Mouse (Mus musculus) macrophage (primary cell): ENCODE results near the gene Gm10401. TPM values are rescaled to one million over a fixed set of nuclear protein-coding genes. Genes with fewer than 3 reads are reported as not detected.

Experiments
- H3K27ac ChIP-seq: fragments of 350-480 bp; formaldehyde crosslinking; 2 replicates; pipeline ENCODE4 v1.9.0; 2021
- H3K36me3 ChIP-seq: fragments of 350-480 bp; formaldehyde crosslinking; 2 replicates; pipeline ENCODE4 v1.9.0; 2021; ENCODE audit errors: inconsistent target
- H3K4me3 ChIP-seq: fragments of 350-480 bp; formaldehyde crosslinking; 2 replicates; pipeline ENCODE4 v1.9.0; 2021; ENCODE audit errors: inconsistent target
- H3K79me2 ChIP-seq: fragments of 350-480 bp; formaldehyde crosslinking; 2 replicates; pipeline ENCODE4 v1.9.0; 2021; ENCODE audit errors: inconsistent target
- WGBS: methylation state at CpG from one replicate; pipeline ENCODE4 v1.1.7; 2026; ENCODE audit warnings: inconsistent platforms; ENCODE audit not compliant: missing documents; 5-methylcytosine and 5-hydroxymethylcytosine counted together
- polyA plus RNA-seq: library from polyadenylated mRNA; stranded (reverse); fragments of 250-400 nt; gene quantifications from 3 replicates; pipeline ENCODE4 v1.2.4, GENCODE M21; 2018; ENCODE audit warnings: inconsistent platforms
- total RNA-seq, 78 experiments: library from RNA; depleted of rRNA; stranded (reverse); fragments of 250-400 nt; gene quantifications; 1 replicate in 9 of 78; 2 replicates in 24 of 78; 3 replicates in 43 of 78; 4 replicates in 2 of 78; pipeline ENCODE4 v1.2.4; 2018; ENCODE audit warnings: inconsistent platforms in 56 of 78

Gm10401 gene
- not detected for total RNA-seq (2018; cell fraction: chromatin; rRNA removed)
- not detected for total RNA-seq (2018; cell fraction: cytosol; rRNA removed)
- not detected for total RNA-seq (2018; cell fraction: nucleus; rRNA removed)
- 1.4 TPM in 1 of 3 replicates, not detected in the others for polyA plus RNA-seq

DNA sequence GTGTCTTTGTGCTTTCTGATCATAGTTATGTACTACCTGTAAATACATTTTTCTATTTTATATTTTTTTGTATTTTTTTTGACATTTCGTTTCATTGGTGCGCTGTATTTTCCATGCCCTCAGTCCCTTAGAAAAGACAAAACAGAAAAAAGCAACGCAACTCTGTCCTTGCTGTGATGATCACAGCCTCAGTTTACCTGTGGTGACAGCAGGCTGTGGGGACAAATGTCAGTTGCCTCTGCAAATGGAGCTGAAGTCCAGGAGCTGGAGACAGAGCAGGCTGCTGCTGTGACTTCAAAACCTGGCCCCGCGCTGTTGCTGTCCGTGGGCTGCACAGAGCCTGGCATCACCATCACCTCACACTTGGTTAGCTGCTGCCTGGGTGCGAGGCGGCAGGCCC lies at the start of gene Gm10401:
Gene Gm10401, minus strand, starts transcription at position 101 of the 400 bp plus-strand sequence.
- Histone ChIP-seq H3K36me3 (peaks cover 53% of the 10 kb centered on the region), H3K27ac (no peak within 1 kb of the TSS), H3K79me2 (no peaks in the 10 kb centered on the region; the same call in 1 of the 2 replicates), H3K4me3 (no peak within 1 kb of the TSS)
- WGBS, result 92% methylated on average over 8 of the region's 8 CpGs

DNA sequence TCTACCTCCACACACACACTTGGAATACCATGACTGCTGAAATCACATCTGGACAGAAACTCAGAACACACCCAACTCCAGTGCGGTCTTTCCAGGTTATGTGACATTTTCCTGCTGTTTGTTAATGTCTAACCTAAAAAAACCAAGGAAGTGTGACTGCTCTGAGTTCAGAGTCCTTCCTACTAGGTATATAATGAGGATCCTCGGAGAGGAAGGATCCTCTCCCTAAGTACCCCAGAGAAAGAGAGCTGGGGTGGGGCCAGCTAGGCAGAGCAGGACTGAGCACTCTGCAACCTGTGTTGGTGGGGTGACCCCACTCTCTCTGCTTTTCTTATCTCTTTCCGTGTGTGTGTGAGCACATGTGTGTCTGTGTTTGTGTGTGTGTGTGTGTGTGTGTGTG lies 49.3 kb upstream of the Gm10401 start:
- H3K36me3 ChIP-seq, result peaks cover 41% of the 10 kb centered on the region
- 88% methylated on average over 3 of the region's 3 CpGs for WGBS
- no peak overlapping the region for H3K27ac ChIP-seq
- H3K4me3 ChIP-seq, result no peak overlapping the region
- H3K79me2 ChIP-seq, result peaks cover 17% of the 10 kb centered on the region

DNA sequence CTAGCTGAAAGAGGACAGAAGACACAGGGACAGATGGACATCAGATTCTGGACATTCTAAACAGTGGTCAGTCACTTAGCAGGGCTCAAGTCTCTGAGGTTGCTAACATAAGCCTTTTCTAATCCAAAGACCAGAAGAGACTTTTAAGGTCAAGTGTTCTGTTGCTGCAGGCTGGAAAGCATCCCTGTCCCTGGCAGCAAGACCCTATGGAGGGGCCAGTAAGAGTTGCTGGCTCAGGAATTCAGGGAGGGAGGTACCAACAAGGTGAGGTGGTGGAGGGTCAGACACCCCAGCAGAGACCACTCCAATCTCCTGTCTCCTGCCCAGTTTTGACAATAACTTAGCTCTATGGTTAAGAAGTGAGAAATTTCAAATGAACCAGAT lies 48.6 kb upstream of the Gm10401 start:
- Histone ChIP-seq H3K79me2 (peaks cover 11% of the 10 kb centered on the region), H3K27ac (no peak overlapping the region), H3K36me3 (peaks cover 41% of the 10 kb centered on the region), H3K4me3 (no peak overlapping the region)

DNA sequence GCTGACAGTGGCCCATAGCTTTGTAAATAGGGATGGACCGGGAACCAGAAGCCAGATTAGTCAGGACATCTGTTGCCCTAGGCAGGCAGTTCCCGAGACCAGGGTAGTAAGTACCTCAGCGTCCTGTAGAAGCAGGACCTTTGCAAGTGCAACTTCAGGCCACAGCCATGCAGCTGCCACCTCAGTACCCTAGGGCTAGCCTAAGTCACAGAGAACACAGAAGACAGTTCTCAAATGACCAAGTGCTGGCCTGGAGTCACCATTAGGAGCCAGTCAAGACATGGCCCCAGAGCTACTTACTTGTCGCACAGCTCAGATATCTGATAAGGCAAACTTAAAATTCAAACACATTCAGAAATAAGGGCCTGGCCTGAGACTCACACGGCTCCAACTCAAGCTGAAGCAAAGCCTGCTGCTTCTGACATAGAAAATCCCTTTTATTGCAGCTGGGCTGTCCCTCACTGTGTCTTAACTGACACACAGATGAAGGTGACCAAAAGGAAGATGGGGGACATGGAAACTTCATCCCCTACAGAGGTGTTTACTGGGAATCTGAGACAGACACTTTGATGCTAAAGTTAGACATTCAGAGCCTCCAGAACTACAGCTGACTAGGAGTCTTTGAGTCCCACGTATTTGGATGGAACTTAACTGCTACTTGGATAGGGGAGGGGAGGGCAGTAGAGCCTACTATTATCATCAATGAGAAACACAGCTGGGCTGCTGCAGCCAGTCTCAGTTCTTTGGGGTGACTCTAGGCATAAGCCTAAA lies 48.1 kb upstream of the Gm10401 start:
- WGBS, result 91% methylated on average over 6 of the region's 6 CpGs
- Histone ChIP-seq H3K4me3 (no peak overlapping the region), H3K36me3 (peaks cover 41% of the 10 kb centered on the region)

DNA sequence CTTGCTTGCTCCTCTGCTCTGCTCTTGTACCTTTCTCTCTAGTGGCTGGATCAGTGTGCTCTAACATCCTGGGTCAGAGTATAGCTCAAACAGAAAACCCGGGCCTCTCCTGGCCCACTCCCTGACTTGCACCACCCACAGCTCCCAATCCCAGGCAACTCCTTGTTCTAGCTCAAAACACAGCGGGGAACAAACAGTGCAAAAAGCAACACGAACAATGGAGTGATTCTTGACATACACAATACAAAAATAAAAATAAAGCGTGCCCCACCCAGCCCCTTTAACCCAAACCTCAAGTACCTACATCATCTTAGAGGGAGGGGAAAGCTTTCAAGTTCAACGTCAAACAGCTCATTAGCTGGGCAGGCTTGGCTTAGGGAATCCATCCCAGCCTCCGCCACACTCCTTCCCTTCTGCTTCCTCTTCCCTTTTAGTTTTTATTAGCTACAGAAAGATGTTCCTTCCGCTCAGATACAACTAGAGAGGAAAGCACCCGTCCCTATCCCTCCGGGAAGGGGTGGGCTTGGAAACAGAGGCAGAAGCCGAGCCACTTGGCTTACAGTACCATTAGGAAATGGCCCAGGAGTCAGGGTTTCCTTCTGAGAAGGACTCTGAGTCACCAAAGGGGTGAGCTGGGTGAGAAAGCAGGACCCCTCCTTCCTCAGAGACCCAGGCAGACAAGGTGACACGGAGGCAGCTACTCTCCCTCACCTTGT lies 47.3 kb upstream of the Gm10401 start:
- Histone ChIP-seq H3K36me3 (peaks cover 36% of the 10 kb centered on the region), H3K27ac (no peak overlapping the region), H3K79me2 (no peaks in the 10 kb centered on the region), H3K4me3 (no peak overlapping the region)
- WGBS, result 85% methylated on average over 11 of the region's 11 CpGs

More for the DNA sequence above, 48.1 kb upstream of the Gm10401 start:
- H3K79me2 ChIP-seq, result peaks cover 5% of the 10 kb centered on the region; the same call in 1 of the 2 replicates
- no peak overlapping the region for H3K27ac ChIP-seq

DNA sequence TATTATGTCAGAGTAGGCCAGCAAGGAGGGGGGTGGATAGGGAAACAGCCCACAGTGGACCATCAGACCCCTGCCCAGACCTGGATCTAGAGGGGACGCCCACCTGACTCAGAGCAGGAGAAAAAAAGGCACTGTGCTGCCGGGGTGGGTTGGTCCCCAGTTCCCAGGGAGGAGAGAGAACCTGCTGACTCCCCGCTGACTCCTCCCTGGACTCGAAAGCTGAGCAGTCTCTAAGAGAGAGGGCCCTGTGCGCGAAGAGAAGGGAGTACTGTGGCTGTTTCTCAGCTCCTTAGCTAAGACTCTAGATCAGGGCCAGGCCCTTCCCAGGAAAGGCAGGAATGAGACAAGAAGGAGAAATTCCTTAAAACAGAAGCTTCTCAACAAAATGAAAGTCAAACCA lies 46.4 kb upstream of the Gm10401 start:
- Histone ChIP-seq H3K4me3 (no peak overlapping the region), H3K79me2 (no peaks in the 10 kb centered on the region), H3K36me3 (peaks cover 26% of the 10 kb centered on the region), H3K27ac (no peak overlapping the region)
- WGBS, result 92% methylated on average over 6 of the region's 6 CpGs

DNA sequence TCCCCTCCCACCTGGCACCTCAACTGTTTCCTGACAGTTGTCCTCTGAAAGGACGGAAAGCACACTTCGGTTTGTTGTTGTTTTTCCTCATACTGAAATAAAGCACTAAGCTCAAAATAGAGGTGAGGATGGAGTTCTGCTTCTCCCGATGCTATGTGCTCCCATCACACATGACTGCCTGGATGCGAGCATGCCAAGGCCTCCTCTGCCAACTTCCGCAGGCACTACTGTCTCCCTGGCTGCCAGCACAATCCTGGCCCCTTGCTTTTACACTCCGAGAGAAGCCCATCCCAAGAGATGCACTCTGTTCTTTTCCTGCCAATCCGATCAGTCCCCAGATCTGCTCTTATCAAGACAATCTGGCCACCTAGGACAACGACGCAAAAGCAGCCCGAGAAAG lies 45.5 kb upstream of the Gm10401 start:
- Histone ChIP-seq H3K4me3 (no peak overlapping the region), H3K27ac (no peak overlapping the region), H3K36me3 (peaks cover 20% of the 10 kb centered on the region; the same call in 1 of the 2 replicates), H3K79me2 (no peaks in the 10 kb centered on the region)
- WGBS, result 84% methylated on average over 10 of the region's 10 CpGs

DNA sequence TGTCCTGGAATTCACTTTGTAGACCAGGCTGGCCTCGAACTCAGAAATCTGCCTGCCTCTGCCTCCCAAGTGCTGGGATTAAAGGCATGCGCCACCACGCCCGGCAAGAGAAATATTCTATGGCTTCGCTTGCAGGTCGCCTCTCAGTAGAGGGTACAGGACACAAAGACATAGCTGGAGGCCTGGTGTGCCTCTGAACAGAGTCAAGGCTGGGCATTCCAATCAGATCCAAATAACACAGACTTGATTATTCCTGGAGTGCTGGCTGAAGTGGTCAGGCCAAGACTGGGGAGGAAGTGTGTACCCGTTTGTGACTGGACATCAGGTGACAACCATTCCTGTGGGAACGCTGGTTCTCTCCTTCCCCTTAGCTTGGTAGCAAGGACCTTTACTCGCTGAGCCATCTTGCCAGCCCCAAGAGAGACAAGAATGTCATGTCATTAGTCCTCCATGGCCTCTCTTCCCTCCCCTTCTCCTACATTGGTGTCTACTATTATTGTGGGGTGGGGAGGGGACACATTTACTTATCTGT lies 44.1 kb upstream of the Gm10401 start:
- 93% methylated on average over 8 of the region's 9 CpGs for WGBS
- Histone ChIP-seq H3K27ac (no peak overlapping the region), H3K4me3 (no peak overlapping the region)

DNA sequence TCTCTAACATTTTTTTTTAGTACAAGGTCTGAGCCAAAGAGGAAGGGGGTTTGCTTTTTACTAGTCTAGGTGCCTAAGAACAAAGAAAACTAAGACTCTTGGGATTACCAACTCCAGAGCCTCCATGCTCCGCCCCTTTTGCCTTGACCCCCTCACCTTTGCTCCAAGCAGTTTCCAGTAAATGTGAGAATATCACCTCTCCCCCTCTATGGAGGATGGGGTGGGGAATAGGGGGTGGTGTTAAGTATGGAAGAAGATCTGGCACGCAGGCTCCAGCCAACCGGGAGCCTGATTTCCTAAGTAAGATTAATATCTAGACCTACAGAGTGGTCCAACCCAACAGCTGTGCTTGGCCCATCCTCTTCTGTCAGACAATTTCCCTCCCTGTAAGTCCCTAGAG lies 42.6 kb upstream of the Gm10401 start:
- H3K4me3 ChIP-seq, result no peak overlapping the region
- no peak overlapping the region for H3K27ac ChIP-seq
- H3K36me3 ChIP-seq, result no peaks in the 10 kb centered on the region
- WGBS, result 96% methylated on average over 3 of the region's 3 CpGs
- no peaks in the 10 kb centered on the region for H3K79me2 ChIP-seq

More for the DNA sequence above, 44.1 kb upstream of the Gm10401 start:
- Histone ChIP-seq H3K36me3 (peaks cover 7% of the 10 kb centered on the region; the same call in 1 of the 2 replicates), H3K79me2 (no peaks in the 10 kb centered on the region)

DNA sequence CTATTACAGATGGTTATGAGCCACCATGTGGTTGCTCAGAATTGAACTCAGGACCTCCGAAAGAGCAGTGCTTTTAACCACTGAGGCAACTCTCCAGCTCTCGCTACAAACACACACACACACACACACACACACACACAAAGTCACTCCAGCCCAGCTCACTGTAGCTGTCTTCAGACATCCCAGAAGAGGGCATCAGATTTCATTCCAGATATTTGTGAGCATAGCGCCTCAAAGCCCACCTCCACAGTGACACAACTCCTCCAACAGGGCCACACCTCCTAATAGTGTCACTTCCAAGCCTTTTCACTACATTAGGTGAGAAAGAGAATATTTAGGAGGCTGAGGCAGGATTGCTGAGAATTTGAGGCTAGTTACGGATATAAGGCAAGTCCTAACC lies 41.0 kb upstream of the Gm10401 start:
- H3K79me2 ChIP-seq, result no peaks in the 10 kb centered on the region
- no peaks in the 10 kb centered on the region for H3K36me3 ChIP-seq
- WGBS, result 91% methylated on average over 4 of the region's 4 CpGs
- no peak overlapping the region for H3K27ac ChIP-seq
- H3K4me3 ChIP-seq, result no peak overlapping the region

DNA sequence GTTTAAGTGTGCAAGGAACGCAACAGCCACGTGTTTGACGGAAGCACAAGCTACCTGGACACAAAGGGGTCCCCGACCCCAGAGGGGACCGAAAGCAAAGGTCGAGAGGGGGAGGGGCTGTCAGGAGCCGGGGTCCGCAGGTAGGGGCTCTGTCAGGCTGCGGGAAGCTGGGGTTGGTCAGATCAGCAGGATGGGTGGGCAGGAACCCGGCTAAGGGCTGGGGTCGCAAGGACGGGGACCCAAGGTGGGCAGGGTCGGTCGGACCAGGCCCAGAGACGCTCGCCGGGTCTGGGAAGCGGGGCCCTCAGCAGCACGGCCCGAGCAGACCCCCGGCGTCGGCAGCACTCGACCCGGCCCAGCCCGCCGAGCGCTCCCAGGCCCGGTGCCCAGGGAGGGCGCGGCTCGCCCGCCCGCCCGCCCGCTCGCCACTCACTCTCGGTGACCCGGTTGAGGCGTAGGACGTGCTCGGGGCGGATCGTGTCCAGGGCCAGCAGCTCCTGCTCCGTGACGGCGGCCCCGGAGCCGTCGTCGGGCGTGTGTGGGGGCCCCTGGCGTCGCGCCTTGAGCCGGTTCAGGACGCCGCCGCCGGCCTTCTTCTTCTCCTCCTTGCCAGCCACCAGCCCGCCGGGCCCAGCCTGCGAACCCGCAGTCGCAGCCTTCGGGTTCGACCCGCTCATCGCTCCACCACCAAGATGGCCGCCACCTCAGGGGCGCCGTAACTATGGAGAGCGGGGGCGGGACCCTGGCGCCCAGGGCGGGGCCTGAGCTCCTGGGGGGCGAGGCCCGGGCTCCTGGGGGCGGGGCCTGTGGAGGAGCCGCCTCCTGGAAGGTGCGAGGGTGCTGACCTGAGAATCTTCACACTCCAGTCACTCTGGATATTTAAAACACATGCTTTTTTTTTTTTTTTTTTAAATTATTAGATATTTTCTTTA lies 36.4 kb upstream of the Gm10401 start, which contains the start of gene Unc119b:
Gene Unc119b, minus strand, starts transcription at position 742 of the 932 bp plus-strand sequence.
- peak within 1 kb of the TSS; percentile 28; the same call in 1 of the 2 replicates for H3K4me3 ChIP-seq

DNA sequence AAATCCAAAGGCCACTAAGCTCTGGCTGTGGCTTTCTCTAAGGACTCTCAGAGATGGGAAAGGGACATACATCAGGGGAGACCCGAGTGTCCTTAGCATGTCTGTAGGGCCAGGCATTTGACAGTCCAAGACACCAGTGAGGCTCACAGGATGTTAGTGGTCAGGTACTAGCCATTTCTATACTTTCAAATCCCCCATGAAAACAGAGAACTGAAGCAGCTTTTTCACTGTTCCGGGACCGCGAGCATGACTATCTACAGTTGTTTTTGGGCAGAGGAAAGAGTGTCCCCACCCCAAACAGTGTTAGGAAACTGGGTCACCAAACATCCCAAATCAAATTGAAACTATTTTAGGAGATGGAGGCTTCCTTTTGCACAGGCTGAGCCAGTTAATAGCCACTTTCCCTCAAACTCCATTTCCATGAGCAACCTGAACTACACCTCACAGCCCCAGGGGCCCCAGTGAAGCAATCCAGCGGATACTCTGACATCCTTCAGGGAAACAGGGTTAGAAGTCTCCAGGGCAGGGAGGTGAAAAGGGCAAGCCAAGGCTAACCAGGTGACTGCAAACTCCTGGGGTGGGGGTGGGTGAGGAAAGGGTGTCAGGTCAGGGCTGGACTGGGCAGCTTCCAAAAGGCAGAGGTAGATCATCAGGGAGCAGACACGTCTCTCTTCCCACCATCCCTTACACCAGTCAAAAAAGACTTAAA lies 35.4 kb upstream of the Gm10401 start:
- no peak overlapping the region for H3K27ac ChIP-seq
- peak overlapping the region; percentile 28; the same call in 1 of the 2 replicates for H3K4me3 ChIP-seq
- no peaks in the 10 kb centered on the region for H3K79me2 ChIP-seq
- 34% methylated on average over 6 of the region's 6 CpGs for WGBS
- no peaks in the 10 kb centered on the region for H3K36me3 ChIP-seq

More for the DNA sequence above, 36.4 kb upstream of the Gm10401 start, which contains the start of gene Unc119b:
- no peaks in the 10 kb centered on the region for H3K36me3 ChIP-seq
- WGBS, result 2% methylated on average over 50 of the region's 81 CpGs
- no peak within 1 kb of the TSS for H3K27ac ChIP-seq
- H3K79me2 ChIP-seq, result no peaks in the 10 kb centered on the region

DNA sequence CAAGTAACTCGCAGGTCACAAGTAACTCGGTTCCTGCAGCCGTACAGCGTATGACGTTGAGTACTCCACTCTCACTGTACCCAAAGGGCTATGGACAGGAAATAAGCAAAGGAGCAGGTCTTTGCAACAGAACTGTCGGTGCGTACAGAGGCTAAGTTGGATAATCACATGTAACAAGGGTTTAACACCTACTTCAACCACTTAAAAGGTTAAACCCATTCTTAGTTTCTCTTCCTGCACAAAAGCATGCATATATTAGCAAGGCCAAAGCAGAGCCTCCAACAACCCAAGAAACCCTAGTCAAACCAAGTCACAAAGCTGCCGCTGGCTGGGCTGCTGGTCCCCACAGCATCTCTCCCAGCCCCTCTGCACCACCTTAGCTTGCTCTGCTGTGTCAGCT lies 34.4 kb upstream of the Gm10401 start:
- no peak overlapping the region for H3K27ac ChIP-seq
- H3K36me3 ChIP-seq, result no peaks in the 10 kb centered on the region
- 93% methylated on average over 8 of the region's 8 CpGs for WGBS
- no peak overlapping the region for H3K4me3 ChIP-seq
- H3K79me2 ChIP-seq, result no peaks in the 10 kb centered on the region
